Mouse (Mus musculus) liver, embryonic 15.5 days (tissue): Measurements from ENCODE around the gene Rnf126. TPM values are rescaled to one million over a fixed set of nuclear protein-coding genes. Genes with fewer than 3 reads are reported as not detected.

Source experiments
- ATAC-seq: fragments of 200-750 bp; cut with Nextera tagmentation; 2 replicates; pipeline ENCODE4 v1.8.0; 2017; ENCODE audit warnings: moderate number of reproducible peaks, mild to moderate bottlenecking, moderate library complexity; ENCODE audit not compliant: insufficient read depth
- H3K27ac ChIP-seq: fragments of 300-500 bp; sonication (generic); replicated peaks from 2 replicates; pipeline ENCODE4 v1.5.1; 2015; ENCODE audit warnings: mild to moderate bottlenecking, inconsistent platforms
- H3K27me3 ChIP-seq: fragments of 300-500 bp; sonication (generic); 2 replicates; pipeline ENCODE4 v1.6.1; 2015; ENCODE audit warnings: mild to moderate bottlenecking, inconsistent platforms
- H3K36me3 ChIP-seq: fragments of 300-500 bp; sonication (generic); replicated peaks from 2 replicates; pipeline ENCODE4 v1.6.1; 2015; ENCODE audit warnings: moderate library complexity, mild to moderate bottlenecking, inconsistent platforms
- H3K4me1 ChIP-seq: fragments of 300-500 bp; sonication (generic); replicated peaks from 2 replicates; pipeline ENCODE4 v1.6.1; 2015; ENCODE audit warnings: inconsistent platforms
- H3K4me2 ChIP-seq: fragments of 300-500 bp; sonication (generic); 2 replicates; pipeline ENCODE4 v1.6.1; 2015; ENCODE audit warnings: moderate library complexity, mild to moderate bottlenecking, inconsistent platforms
- H3K4me3 ChIP-seq: fragments of 300-500 bp; sonication (generic); replicated peaks from 2 replicates; pipeline ENCODE4 v1.5.1; 2015; ENCODE audit warnings: mild to moderate bottlenecking, inconsistent platforms
- H3K9ac ChIP-seq: fragments of 300-500 bp; sonication (generic); 2 replicates; pipeline ENCODE4 v1.6.1; 2015; ENCODE audit warnings: moderate library complexity, mild to moderate bottlenecking, inconsistent platforms
- H3K9me3 ChIP-seq: fragments of 300-500 bp; sonication (generic); replicated peaks from 2 replicates; pipeline ENCODE4 v1.6.1; 2016; ENCODE audit warnings: inconsistent platforms
- WGBS: fragments of 180-500 bp; shearing (Covaris S2); methylation state at CpG from one replicate; pipeline ENCODE4 v1.1.7; 2015; ENCODE audit warnings: mixed read lengths; ENCODE audit not compliant: insufficient replicate concordance; 5-methylcytosine and 5-hydroxymethylcytosine counted together
- polyA plus RNA-seq: library from polyadenylated mRNA; unstranded; fragments of >200 nt; fragmentation: Nextera tagmentation; extraction: Ambion mirVana; gene quantifications from 2 replicates; pipeline ENCODE4 v1.2.1, GENCODE M21; 2015

Gene Rnf126
- polyA plus RNA-seq, 1 experiment from 2014 or later = 39.6 TPM

DNA sequence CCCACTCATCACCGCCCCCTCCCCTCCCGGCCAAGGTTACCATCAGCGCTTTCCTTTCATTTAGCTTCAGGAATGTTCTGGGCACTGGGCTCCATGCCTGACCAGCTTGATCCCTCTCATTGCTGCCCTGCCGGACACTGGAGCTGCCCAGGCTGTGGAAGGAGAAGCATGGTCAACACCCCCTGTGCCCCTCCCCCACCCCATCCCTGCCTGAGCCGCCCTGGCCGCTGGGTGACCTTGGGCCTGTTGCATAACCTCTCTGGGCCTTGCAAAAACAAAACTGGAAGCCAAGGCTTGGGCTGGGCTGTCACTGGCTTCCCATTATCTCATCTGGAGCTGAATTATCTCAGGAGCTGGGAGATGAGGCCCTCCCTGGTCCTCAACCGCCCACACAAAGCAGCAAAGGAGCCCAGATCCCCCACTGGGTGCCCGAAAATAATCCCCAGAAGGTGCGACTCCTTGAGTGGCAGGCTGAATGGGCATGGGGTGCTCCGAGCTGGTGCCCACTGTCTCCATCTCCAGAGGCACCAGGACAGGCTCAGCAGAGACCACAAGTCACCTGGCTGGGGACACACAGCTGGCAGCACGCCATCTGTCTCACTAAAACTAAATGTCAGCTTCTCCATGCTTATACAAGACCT, 35.7 kb upstream of the Rnf126 start:
- H3K27ac ChIP-seq = peak overlapping the region; percentile 39
- H3K9ac ChIP-seq = no peak overlapping the region
- no peaks in the 10 kb centered on the region for H3K9me3 ChIP-seq
- no peaks in the 10 kb centered on the region for H3K27me3 ChIP-seq
- 49% methylated on average over 11 of the region's 11 CpGs for WGBS
- H3K4me2 ChIP-seq = peak overlapping the region; percentile 48
- H3K4me3 ChIP-seq = peak overlapping the region; percentile 24
- peak; percentile 53 for ATAC-seq
- H3K4me1 ChIP-seq = peaks cover 73% of the 10 kb centered on the region
- H3K36me3 ChIP-seq = no peaks in the 10 kb centered on the region

DNA sequence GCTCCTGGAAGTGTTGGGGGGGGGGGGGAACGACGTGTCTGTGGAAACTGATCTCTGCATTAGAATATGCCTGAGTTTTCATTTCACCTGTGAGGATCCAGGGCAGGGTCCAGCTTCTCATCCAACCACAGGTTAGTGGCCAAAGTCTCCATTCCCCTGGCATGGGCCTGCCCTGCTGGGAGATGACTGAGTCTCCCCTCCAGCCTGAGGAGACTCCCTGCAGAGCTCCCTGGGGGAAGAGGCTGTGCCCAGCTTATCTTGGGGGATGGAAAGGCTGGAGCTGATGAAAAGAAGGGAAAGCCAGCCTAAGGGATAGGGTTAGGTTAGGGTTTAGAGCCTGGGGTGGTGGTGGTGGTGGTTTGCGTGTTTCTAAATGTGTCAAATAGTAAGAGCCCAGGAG, 35.1 kb upstream of the Rnf126 start:
- peaks cover 73% of the 10 kb centered on the region for H3K4me1 ChIP-seq
- no peak overlapping the region for H3K9ac ChIP-seq
- WGBS = 42% methylated on average over 3 of the region's 3 CpGs
- H3K27me3 ChIP-seq = no peaks in the 10 kb centered on the region
- no peak for ATAC-seq
- peak overlapping the region; percentile 48 for H3K4me2 ChIP-seq
- H3K9me3 ChIP-seq = no peaks in the 10 kb centered on the region
- peak overlapping the region; percentile 39 for H3K27ac ChIP-seq
- no peaks in the 10 kb centered on the region for H3K36me3 ChIP-seq
- H3K4me3 ChIP-seq = peak overlapping the region; percentile 24

DNA sequence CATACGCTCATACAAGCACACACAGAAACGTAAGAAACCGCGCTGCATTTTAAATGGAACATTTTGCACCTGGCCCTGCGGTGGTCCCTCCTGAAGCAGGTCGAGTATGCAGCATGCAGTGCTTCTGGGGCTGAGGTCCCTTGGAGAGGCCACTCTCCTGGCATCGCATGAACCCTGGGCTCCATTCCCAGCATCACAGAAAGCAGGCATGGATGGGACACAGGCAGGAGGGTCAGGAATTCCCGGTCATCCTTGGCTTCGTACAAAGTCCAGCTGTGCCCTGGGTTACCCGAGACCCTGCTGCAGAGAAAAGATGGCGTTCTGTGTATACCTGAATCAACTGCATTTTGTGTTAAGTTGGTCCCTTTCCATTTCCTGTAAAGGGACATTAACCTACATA, 33.8 kb upstream of the Rnf126 start:
- no peak for ATAC-seq
- no peak overlapping the region for H3K4me3 ChIP-seq
- peaks cover 67% of the 10 kb centered on the region for H3K4me1 ChIP-seq
- H3K27ac ChIP-seq = no peak overlapping the region
- no peaks in the 10 kb centered on the region for H3K9me3 ChIP-seq
- 70% methylated on average over 11 of the region's 11 CpGs for WGBS
- no peak overlapping the region for H3K4me2 ChIP-seq
- H3K36me3 ChIP-seq = no peaks in the 10 kb centered on the region
- no peak overlapping the region for H3K9ac ChIP-seq
- no peaks in the 10 kb centered on the region for H3K27me3 ChIP-seq

DNA sequence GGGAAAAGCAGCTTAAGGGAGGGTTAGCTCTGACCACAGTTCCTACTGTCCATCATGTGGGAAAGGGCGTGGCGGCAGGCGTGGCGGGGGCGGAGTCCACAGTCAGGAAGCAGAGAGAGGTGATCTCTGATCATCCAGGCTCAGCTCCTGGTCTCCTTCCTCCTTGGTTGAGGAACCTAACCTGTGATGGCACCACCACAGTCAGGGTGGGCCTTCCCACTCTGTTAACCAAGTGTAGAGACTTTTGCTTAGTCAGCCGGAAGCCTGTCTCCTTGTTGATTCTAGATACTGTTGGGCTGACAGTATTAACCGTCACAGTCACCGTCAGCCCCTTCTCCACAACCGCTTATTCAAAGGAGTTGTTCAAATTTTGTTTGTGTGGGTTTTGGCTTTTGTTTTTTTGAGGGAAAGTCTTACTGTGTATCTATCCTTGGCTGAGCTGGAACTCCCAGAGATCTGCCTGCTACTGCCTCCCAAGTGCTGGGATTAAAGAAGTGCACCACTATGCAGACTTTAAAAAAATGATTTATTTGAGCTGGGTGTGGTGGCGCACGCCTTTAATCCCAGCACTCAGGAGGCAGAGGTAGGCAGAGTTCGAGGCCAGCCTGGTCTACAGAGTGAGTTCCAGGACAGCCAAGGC, 31.7 kb upstream of the Rnf126 start:
- 16% methylated on average over 12 of the region's 12 CpGs for WGBS
- Histone ChIP-seq H3K4me2 (no peak overlapping the region), H3K27ac (peak overlapping the region; percentile 38; the same call in 1 of the 2 replicates), H3K4me1 (peaks cover 71% of the 10 kb centered on the region), H3K27me3 (peaks cover 19% of the 10 kb centered on the region), H3K9me3 (no peaks in the 10 kb centered on the region), H3K36me3 (no peaks in the 10 kb centered on the region), H3K4me3 (no peak overlapping the region), H3K9ac (no peak overlapping the region)
- ATAC-seq = no peak

DNA sequence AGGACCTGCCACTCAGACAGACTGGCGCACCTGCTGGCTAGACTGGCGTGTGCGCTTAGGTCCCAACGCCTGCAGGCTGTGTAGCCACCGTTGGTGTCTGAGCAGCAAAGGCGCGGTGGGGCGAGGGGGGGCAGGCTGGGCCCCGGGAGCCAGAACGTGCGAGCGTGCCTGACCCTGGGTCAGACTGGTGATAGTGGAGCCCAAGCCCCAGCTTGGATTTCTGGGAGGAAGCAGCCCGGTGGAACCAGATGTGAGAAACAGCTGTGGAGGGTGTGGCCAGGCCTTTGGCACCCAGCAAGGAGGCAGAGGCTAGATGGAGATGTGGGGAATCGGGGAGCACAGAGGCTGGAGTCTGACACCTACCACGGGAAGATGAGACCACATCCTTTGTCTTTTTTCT, 30.6 kb upstream of the Rnf126 start:
- Histone ChIP-seq H3K27me3 (peaks cover 23% of the 10 kb centered on the region), H3K9ac (no peak overlapping the region), H3K4me2 (no peak overlapping the region), H3K4me1 (peaks cover 67% of the 10 kb centered on the region), H3K27ac (no peak overlapping the region), H3K4me3 (no peak overlapping the region), H3K36me3 (no peaks in the 10 kb centered on the region), H3K9me3 (no peaks in the 10 kb centered on the region)
- no peak for ATAC-seq
- WGBS = 23% methylated on average over 15 of the region's 15 CpGs

DNA sequence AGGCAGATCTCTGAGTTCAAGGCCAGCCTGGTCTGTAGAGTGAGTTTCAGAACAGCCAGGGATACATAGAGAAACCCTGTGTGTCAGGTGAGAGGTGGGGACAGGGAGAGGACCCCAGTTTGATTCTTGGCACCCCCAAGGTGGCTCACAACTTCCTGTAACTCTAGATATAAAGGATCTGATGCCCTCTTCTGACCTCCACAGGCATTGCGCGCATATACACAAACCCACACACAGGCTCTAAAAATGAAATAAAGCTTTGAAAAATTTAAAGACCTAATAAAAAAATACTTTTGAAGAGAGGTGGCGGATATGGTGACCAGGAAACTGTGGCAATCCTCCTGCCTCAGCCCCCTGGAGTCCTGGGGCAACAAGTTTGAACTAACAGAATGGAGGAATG, 29.2 kb upstream of the Rnf126 start:
- Histone ChIP-seq H3K36me3 (no peaks in the 10 kb centered on the region), H3K9me3 (no peaks in the 10 kb centered on the region), H3K27ac (no peak overlapping the region), H3K4me2 (no peak overlapping the region), H3K4me1 (peaks cover 57% of the 10 kb centered on the region), H3K27me3 (peaks cover 23% of the 10 kb centered on the region), H3K4me3 (no peak overlapping the region), H3K9ac (no peak overlapping the region)
- no peak for ATAC-seq
- WGBS = 80% methylated on average over 3 of the region's 3 CpGs

DNA sequence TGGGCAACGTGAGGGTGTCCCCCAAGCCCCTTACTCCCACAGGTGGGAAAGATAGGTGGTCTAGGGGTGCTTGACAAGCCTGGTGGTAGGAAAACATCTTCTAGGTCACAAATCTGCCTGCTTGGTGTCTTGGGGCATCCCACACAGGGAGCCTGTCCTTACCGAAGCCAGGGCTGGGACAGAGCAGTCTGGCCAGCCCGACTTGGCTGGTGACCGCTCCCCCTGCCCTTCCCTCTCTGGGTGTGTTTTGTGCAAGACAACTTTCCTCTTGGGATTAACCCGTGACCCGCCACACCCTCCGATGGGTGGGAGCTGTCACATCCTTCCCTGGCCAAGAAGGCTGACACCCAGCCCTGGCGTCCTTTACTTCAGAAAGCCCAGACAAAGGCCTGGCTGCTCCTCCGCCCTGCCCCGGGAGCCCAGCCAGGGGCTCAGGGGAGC, 27.8 kb upstream of the Rnf126 start:
- H3K9me3 ChIP-seq = no peaks in the 10 kb centered on the region
- H3K4me2 ChIP-seq = peak overlapping the region; percentile 85
- 0 out of 2 replicates have a peak overlapping the region, but pooled peaks have one; percentile 14 for H3K27ac ChIP-seq
- peaks cover 23% of the 10 kb centered on the region for H3K27me3 ChIP-seq
- ATAC-seq = no peak
- H3K4me1 ChIP-seq = peaks cover 56% of the 10 kb centered on the region
- no peaks in the 10 kb centered on the region for H3K36me3 ChIP-seq
- no peak overlapping the region for H3K9ac ChIP-seq
- H3K4me3 ChIP-seq = peak overlapping the region; percentile 64
- 21% methylated on average over 10 of the region's 10 CpGs for WGBS

DNA sequence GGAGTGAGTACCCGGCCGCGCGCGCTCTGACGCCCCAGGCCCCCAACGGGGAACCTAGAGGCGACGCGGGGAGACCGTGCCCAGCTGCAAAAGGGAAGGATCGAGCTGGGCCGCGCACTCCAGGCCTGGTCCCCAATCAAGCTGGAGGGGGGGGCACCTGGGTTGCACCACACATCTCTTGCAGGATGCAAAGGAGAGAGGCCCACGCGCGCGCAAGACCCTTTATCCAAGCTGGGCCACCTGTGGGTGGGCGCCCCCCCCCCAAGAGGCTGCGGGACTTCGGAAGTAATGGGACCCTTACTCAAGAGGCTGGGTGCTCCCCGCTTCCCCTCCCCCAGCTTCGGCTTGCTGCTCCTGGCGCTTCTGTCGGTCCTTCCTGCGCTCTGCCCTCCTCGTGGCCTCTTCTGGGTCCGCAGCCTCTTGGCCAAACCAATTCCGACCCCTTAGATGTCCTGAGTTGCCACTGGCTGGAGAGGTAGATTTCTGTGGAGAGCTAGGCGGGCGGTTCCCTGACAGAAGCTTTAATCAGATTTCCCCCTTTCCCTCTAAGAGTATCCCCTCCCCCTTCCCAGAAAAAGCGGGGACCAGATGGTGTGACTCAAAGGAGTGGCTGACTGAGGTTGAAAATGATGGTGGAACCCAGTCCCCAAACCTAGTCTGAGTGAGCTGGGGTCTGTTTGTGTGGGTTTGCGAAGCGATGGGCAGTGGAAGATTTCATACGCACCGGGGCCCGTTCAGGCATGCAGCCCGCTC, 27.2 kb upstream of the Rnf126 start:
- WGBS = 8% methylated on average over 38 of the region's 38 CpGs
- H3K4me2 ChIP-seq = peak overlapping the region; percentile 85
- H3K9ac ChIP-seq = peak overlapping the region; percentile 53
- peaks cover 53% of the 10 kb centered on the region for H3K4me1 ChIP-seq
- H3K27me3 ChIP-seq = peaks cover 23% of the 10 kb centered on the region
- no peaks in the 10 kb centered on the region for H3K9me3 ChIP-seq
- no peaks in the 10 kb centered on the region for H3K36me3 ChIP-seq
- peak overlapping the region; percentile 64 for H3K4me3 ChIP-seq
- peak overlapping the region; percentile 33; the same call in 1 of the 2 replicates for H3K27ac ChIP-seq
- no peak for ATAC-seq

DNA sequence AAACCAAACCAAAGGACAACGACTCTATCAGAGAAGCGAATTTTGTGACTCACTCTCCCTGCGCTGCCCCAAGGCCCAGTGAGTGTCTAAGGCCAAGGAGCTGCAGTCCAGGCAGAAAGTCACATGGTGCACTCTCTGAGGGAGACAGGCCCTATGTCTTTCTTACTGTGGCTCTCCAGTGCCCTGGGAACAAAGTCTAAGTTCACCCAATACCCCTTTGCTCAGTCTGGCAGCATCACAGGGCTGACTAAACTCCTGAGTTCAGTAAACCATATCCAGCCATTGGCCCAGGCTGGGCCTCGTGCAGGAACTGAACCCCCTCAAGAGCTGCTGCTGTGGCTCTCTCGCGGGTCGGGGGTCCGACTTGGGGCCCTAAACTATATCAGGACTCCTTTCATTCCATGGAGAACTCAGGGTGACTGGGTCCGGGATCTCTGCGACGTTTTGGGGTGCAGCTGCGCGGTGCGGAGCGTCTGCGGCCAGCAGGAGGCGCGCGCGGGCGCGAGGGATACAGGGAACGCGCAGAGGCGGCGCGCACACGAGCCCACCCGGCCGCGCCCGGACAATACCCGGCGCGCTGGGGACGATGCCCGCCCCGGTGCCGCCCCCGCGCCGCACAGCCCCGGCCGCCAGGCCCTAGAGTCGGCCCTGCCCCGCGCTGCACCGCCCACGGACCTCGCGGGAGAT, 26.4 kb upstream of the Rnf126 start, which contains the start of gene Palm:
Gene Palm, plus strand, starts transcription at position 522 of the 687 bp plus-strand sequence.
- Histone ChIP-seq H3K4me1 (peaks cover 49% of the 10 kb centered on the region), H3K27ac (peak within 1 kb of the TSS; percentile 33; the same call in 1 of the 2 replicates), H3K9ac (peak within 1 kb of the TSS; percentile 53), H3K9me3 (no peaks in the 10 kb centered on the region), H3K4me3 (peak within 1 kb of the TSS; percentile 64), H3K36me3 (no peaks in the 10 kb centered on the region), H3K4me2 (peak within 1 kb of the TSS; percentile 85), H3K27me3 (peaks cover 23% of the 10 kb centered on the region)
- ATAC-seq = peak; percentile 36; the same call in 1 of the 2 replicates
- WGBS = 4% methylated on average over 51 of the region's 51 CpGs

DNA sequence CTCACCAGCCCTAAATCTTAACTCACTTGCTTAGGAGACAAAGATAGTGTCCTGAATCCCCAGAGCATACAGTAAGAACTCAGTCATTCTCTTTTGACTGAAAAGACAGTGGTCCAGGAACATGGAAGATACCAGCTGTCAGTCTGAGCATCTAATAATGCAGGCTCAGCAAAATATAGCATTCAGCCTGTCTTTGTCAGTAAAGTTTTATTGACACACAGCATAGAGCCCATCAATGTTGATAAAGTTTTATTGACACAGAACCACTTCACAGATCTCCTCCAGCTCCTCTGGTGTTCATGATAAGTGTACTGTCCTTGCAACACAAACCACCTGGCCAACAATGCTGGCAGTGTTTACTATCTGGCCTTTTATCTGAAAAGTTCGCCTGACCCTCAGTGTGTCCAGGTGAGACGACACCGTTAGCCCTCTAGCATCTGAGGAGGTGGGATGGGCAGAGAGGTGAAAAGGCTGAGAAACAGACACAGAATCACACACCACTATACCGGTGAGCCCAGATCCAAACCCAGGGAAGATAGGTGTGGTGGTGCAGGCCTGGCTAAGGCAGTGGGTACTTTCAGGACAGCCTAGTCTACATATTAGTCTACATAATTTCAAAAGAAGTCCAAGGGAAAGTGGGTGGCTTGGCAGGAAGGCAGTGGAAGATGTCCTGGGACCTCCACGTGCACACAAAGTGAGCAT, 25.7 kb upstream of the Rnf126 start:
- Histone ChIP-seq H3K4me3 (no peak overlapping the region), H3K4me1 (peaks cover 42% of the 10 kb centered on the region), H3K27ac (no peak overlapping the region), H3K9me3 (no peaks in the 10 kb centered on the region), H3K36me3 (no peaks in the 10 kb centered on the region), H3K9ac (no peak overlapping the region), H3K27me3 (peaks cover 23% of the 10 kb centered on the region), H3K4me2 (no peak overlapping the region; the same call in 1 of the 2 replicates)
- no peak for ATAC-seq
- WGBS = 66% methylated on average over 5 of the region's 5 CpGs
